Mouse (Mus musculus): Measurements from ENCODE around the gene Gli2. TPM values are rescaled to one million over a fixed set of nuclear protein-coding genes. Genes with fewer than 3 reads are reported as not detected.
A peak's percentile ranks its signal among the peaks of the same experiment; 100 is the strongest.

Gli2 gene
- total RNA-seq, 1 experiment: 9.8 TPM

- DNase-seq (ENCODE audit: low read depth, low spot score): no peak
- Histone ChIP-seq H3K9me3 (ENCODE audit: control insufficient read depth, insufficient read depth, low read depth, low read length) (no peaks in the 10 kb centered on the region), H3K36me3 (ENCODE audit: control insufficient read depth, insufficient read depth, low read length, poor library complexity, severe bottlenecking) (peaks cover 2% of the 10 kb centered on the region; the same call in 1 of the 2 replicates), H3K4me3 (ENCODE audit: insufficient read depth in 1 of 2, low read depth in 1 of 2, low read length in 2 of 2, poor library complexity in 1 of 2, severe bottlenecking in 1 of 2) (peak overlapping the region; percentile 32 to 48), H3K4me1 (ENCODE audit: control insufficient read depth in 2 of 2, insufficient read depth in 2 of 2, low read length in 2 of 2, poor library complexity in 1 of 2) (peaks cover 16 to 31% of the 10 kb centered on the region in 2 experiments; a peak in 3 of 4 replicates), H3K27ac (ENCODE audit: insufficient read depth, low read depth, low read length, poor library complexity, severe bottlenecking) (peak overlapping the region; percentile 81), H3K9ac (ENCODE audit: insufficient read depth, low read depth, low read length, poor library complexity, severe bottlenecking) (peak overlapping the region; percentile 56)
- peak; percentile 56 for TF ChIP-seq MAFK (IDR thresholded peaks at IDR 0.05; ENCODE audit: insufficient read depth, low read depth, low read length)
- TF ChIP-seq CHD2 (IDR thresholded peaks at IDR 0.05; ENCODE audit: low read depth, low read length): no peak
- in situ Hi-C loops (cut with MboI; ENCODE audit: low sequenced_read_pairs in 2 of 2, unreplicated experiment in 2 of 2): no loop called here
Measured at GRCm38 (mm10) chr1:119048547-119048946, 4.9 kb downstream of the Gli2 start.

DNA sequence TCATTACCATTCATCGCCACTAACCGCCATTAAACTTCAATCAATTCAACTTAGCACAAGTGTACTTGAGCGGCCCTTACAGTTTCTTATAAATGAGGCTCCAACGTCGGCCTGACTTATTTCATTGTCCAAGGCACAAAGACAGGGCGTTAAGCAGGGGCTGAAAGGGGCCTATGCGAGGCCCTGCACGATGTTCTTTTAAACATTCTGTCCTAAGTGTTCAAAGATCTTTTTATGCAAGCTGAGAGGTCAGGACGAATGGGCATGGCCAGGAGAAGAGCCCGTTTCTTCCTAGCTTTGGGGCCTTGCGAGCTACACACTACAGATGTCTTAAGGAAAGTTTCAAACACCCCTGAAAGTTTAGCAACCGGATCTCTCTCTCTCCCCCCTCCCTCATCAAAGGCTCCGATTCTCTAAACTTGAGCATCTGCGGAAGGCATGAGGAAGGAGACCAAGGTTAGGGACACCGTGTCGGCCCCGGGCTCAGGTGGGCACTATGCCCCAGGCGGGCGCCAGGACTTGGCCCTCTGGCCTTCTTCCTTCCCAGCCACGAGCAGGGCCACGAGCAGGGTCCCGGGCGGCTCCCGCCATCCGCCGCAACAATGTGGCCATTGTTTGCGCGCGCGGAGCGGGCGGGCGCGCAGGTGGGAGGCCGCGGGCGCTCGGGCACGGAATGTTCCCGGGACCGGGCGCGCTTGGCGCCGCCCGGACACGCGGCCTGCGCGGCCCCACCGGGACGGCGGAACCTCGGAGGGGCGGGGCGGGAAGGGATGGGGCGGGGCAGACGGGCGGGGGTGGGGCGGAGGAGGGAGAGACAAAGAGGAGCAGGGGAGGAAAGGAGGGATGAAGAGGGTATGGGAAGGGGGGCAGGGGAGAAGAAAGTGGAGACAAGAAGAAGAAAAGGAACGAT is 5.7 kb downstream of the Gli2 start:
- Histone ChIP-seq H3K9ac (ENCODE audit: insufficient read depth, low read depth, low read length, poor library complexity, severe bottlenecking) (peak overlapping the region; percentile 93), H3K27ac (ENCODE audit: insufficient read depth, low read depth, low read length, poor library complexity, severe bottlenecking) (peak overlapping the region; percentile 90), H3K4me1 (ENCODE audit: control insufficient read depth in 2 of 2, insufficient read depth in 2 of 2, low read length in 2 of 2, poor library complexity in 1 of 2) (peaks cover 16 to 32% of the 10 kb centered on the region in 2 experiments; a peak in 3 of 4 replicates), H3K9me3 (ENCODE audit: control insufficient read depth, insufficient read depth, low read depth, low read length) (no peaks in the 10 kb centered on the region), H3K36me3 (ENCODE audit: control insufficient read depth, insufficient read depth, low read length, poor library complexity, severe bottlenecking) (peaks cover 2% of the 10 kb centered on the region; the same call in 1 of the 2 replicates), H3K4me3 (ENCODE audit: insufficient read depth in 1 of 2, low read depth in 1 of 2, low read length in 2 of 2, poor library complexity in 1 of 2, severe bottlenecking in 1 of 2) (peak overlapping the region; percentile 77 to 89)
- TF ChIP-seq ZC3H11A (IDR thresholded peaks at IDR 0.05; ENCODE audit: borderline replicate concordance, low read depth, low read length) (no peak), CHD2 (IDR thresholded peaks at IDR 0.05; ENCODE audit: low read depth, low read length) (no peak), ZNF384 (IDR thresholded peaks at IDR 0.05; ENCODE audit: low read depth, low read length) (no peak), HCFC1 (IDR thresholded peaks at IDR 0.05; ENCODE audit: borderline replicate concordance, insufficient read depth, low read length) (no peak), MAFK (IDR thresholded peaks at IDR 0.05; ENCODE audit: insufficient read depth, low read depth, low read length) (no peak)
- DNase-seq (ENCODE audit: low read depth, low spot score): no peak
- in situ Hi-C loops (cut with MboI; ENCODE audit: low sequenced_read_pairs in 2 of 2, unreplicated experiment in 2 of 2): no loop called here

DNA sequence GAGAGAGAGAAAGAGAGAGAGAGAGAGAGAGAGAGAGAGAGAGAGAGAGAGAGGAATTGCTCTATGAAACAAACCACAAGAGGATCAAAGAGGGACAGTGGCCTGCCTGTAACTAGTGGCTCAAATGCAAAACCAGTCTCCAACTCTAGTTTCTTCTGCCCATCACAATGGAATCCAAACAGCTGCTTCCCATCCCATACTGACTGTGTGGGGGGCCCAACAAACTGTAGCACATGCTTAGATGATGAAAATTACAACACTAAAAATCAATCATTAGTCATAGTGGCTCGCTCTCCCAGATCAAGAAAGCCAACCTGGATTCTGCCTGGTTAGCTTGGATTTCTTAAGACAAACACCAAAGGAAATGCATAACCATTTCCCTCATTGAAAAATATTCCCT is 15.0 kb downstream of the Gli2 start:
- H3K9me3 ChIP-seq (ENCODE audit: control insufficient read depth, insufficient read depth, low read depth, low read length): no peaks in the 10 kb centered on the region
- H3K36me3 ChIP-seq (ENCODE audit: control insufficient read depth, insufficient read depth, low read length, poor library complexity, severe bottlenecking): peaks cover 11% of the 10 kb centered on the region; the same call in 1 of the 2 replicates
- no peak for DNase-seq (ENCODE audit: low read depth, low spot score)
- in situ Hi-C loops (cut with MboI; ENCODE audit: low sequenced_read_pairs in 2 of 2, unreplicated experiment in 2 of 2): no loop called here
- no peak for TF ChIP-seq ZC3H11A (IDR thresholded peaks at IDR 0.05; ENCODE audit: borderline replicate concordance, low read depth, low read length)
- no peak overlapping the region for H3K4me3 ChIP-seq (ENCODE audit: insufficient read depth in 1 of 2, low read depth in 1 of 2, low read length in 2 of 2, poor library complexity in 1 of 2, severe bottlenecking in 1 of 2)
- peaks cover 10 to 22% of the 10 kb centered on the region in 2 experiments; a peak in 3 of 4 replicates for H3K4me1 ChIP-seq (ENCODE audit: control insufficient read depth in 2 of 2, insufficient read depth in 2 of 2, low read length in 2 of 2, poor library complexity in 1 of 2)
- no peak overlapping the region for H3K9ac ChIP-seq (ENCODE audit: insufficient read depth, low read depth, low read length, poor library complexity, severe bottlenecking)
- H3K27ac ChIP-seq (ENCODE audit: insufficient read depth, low read depth, low read length, poor library complexity, severe bottlenecking): no peak overlapping the region

DNA sequence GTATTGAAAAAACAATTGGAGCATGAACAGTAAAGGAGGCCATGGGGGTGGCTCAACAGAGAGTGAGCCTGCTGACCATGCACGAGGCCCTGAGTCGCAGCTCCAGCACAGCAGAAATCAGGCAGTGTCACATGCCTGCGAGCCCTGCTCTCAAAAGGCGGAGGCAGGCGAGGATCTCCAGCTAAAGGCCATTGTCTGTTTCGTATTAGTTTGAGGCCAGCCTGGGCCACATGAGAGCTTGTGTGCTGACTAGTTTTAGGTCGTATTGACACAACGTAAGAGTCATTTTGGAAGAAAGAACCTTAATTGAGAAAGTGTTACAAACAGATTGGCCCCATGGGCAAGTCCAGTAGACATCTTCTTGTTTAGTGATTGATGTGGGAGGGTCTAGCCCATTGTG is 17.5 kb downstream of the Gli2 start:
- H3K9me3 ChIP-seq (ENCODE audit: control insufficient read depth, insufficient read depth, low read depth, low read length): no peaks in the 10 kb centered on the region
- H3K4me3 ChIP-seq (ENCODE audit: insufficient read depth in 1 of 2, low read depth in 1 of 2, low read length in 2 of 2, poor library complexity in 1 of 2, severe bottlenecking in 1 of 2): no peak overlapping the region
- no peak for DNase-seq (ENCODE audit: low read depth, low spot score)
- TF ChIP-seq HCFC1 (IDR thresholded peaks at IDR 0.05; ENCODE audit: borderline replicate concordance, insufficient read depth, low read length): no peak
- TF ChIP-seq CHD2 (IDR thresholded peaks at IDR 0.05; ENCODE audit: low read depth, low read length): no peak
- TF ChIP-seq MAFK (IDR thresholded peaks at IDR 0.05; ENCODE audit: insufficient read depth, low read depth, low read length): no peak
- TF ChIP-seq ZC3H11A (IDR thresholded peaks at IDR 0.05; ENCODE audit: borderline replicate concordance, low read depth, low read length): no peak
- TF ChIP-seq ZNF384 (IDR thresholded peaks at IDR 0.05; ENCODE audit: low read depth, low read length): no peak
- peaks cover 9% of the 10 kb centered on the region; the same call in 1 of the 2 replicates for H3K36me3 ChIP-seq (ENCODE audit: control insufficient read depth, insufficient read depth, low read length, poor library complexity, severe bottlenecking)
- in situ Hi-C loops (cut with MboI; ENCODE audit: low sequenced_read_pairs in 2 of 2, unreplicated experiment in 2 of 2): no loop called here
- no peak overlapping the region for H3K27ac ChIP-seq (ENCODE audit: insufficient read depth, low read depth, low read length, poor library complexity, severe bottlenecking)
- H3K9ac ChIP-seq (ENCODE audit: insufficient read depth, low read depth, low read length, poor library complexity, severe bottlenecking): no peak overlapping the region
- peaks cover 14 to 30% of the 10 kb centered on the region in 2 experiments for H3K4me1 ChIP-seq (ENCODE audit: control insufficient read depth in 2 of 2, insufficient read depth in 2 of 2, low read length in 2 of 2, poor library complexity in 1 of 2)

Measured in ES-E14 (cell line).